Mouse (Mus musculus): ENCODE data around the gene Eif5a. TPM values are rescaled to one million over a fixed set of nuclear protein-coding genes. Genes with fewer than 3 reads are reported as not detected.
A peak's percentile ranks its signal among the peaks of the same experiment; 100 is the strongest.

Eif5a gene
- polyA plus RNA-seq, 1 experiment from 2014 or later: 1,601 TPM

DNA sequence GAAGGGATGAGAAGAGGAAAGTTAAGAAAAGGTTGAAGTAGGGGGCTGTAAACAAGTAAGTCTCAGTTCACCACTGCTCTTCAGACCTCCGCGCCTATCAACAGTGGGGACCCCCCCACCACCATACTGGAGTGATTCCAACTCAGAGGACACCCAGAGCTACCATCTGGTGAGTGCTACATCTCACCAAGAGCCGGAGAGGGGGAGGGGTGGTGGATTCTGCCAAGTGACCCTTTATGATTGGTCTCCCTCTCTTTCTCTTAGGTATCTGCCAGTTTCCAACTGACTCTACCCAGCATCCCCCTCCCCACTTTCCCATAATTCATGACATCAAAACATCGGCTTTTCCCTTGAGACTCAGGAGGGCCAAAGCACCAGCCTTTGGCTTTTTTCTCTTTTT lies 19.2 kb upstream of the Eif5a start:
- 81% methylated on average over 4 of the region's 4 CpGs for WGBS
- Histone ChIP-seq H3K27ac (no peak overlapping the region), H3K4me3 (no peak overlapping the region), H3K9me3 (no peaks in the 10 kb centered on the region), H3K36me3 (peaks cover 30% of the 10 kb centered on the region), H3K9ac (no peak overlapping the region), H3K4me1 (peaks cover 32% of the 10 kb centered on the region), H3K4me2 (no peak overlapping the region), H3K27me3 (peaks cover 6% of the 10 kb centered on the region; the same call in 1 of the 2 replicates)
- ATAC-seq (ENCODE audit: insufficient number of reproducible peaks, low FRiP score, low TSS enrichment, low read depth): no peak

DNA sequence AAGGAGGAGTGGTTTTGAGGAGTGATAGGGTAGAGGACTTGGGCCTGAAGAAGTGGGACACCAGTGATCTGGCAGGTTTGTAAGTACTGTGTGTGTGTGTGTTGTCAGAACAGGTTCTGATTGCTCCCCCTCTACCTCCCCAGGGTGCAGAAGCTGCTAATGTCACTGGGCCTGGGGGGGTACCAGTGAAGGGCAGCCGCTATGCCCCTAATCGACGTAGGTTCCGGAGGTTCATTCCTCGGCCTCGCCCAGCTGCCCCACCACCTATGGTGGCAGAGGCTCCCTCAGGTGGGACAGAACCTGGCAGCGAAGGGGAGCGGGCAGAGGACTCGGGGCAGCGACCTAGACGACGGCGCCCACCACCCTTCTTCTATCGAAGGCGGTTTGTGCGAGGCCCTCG lies 18.0 kb upstream of the Eif5a start:
- H3K36me3 ChIP-seq: peaks cover 22% of the 10 kb centered on the region
- WGBS: 94% methylated on average over 17 of the region's 17 CpGs
- H3K4me2 ChIP-seq: no peak overlapping the region
- peaks cover 40% of the 10 kb centered on the region for H3K4me1 ChIP-seq
- no peak overlapping the region for H3K27ac ChIP-seq
- ATAC-seq (ENCODE audit: insufficient number of reproducible peaks, low FRiP score, low TSS enrichment, low read depth): no peak
- H3K27me3 ChIP-seq: peaks cover 10% of the 10 kb centered on the region; the same call in 1 of the 2 replicates
- H3K4me3 ChIP-seq: no peak overlapping the region
- no peaks in the 10 kb centered on the region for H3K9me3 ChIP-seq
- no peak overlapping the region for H3K9ac ChIP-seq

DNA sequence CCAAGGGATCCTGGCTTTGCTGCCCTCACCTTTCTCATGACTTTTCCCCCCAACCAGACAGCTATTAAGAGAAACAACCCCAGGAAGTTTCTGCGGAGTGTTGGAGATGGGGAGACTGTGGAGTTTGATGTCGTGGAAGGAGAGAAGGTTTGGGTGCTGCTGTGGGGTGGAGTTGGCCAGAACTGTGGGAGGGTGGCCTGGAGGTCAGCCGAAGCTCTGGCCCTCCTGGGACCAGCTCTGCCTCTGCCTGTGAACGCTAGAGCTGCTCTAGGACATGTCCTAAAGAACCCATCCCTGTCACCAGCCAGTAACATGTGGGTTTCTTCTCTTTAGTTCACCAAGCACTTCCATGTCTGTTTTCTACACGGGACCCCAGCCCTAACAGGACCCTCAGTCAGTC lies 17.4 kb upstream of the Eif5a start:
- H3K9me3 ChIP-seq: no peaks in the 10 kb centered on the region
- no peak overlapping the region for H3K4me2 ChIP-seq
- 57% methylated on average over 5 of the region's 5 CpGs for WGBS
- H3K27ac ChIP-seq: no peak overlapping the region
- H3K27me3 ChIP-seq: peaks cover 10% of the 10 kb centered on the region; the same call in 1 of the 2 replicates
- no peak overlapping the region for H3K4me3 ChIP-seq
- H3K36me3 ChIP-seq: peaks cover 17% of the 10 kb centered on the region
- ATAC-seq (ENCODE audit: insufficient number of reproducible peaks, low FRiP score, low TSS enrichment, low read depth): no peak
- H3K4me1 ChIP-seq: peaks cover 44% of the 10 kb centered on the region
- no peak overlapping the region for H3K9ac ChIP-seq

DNA sequence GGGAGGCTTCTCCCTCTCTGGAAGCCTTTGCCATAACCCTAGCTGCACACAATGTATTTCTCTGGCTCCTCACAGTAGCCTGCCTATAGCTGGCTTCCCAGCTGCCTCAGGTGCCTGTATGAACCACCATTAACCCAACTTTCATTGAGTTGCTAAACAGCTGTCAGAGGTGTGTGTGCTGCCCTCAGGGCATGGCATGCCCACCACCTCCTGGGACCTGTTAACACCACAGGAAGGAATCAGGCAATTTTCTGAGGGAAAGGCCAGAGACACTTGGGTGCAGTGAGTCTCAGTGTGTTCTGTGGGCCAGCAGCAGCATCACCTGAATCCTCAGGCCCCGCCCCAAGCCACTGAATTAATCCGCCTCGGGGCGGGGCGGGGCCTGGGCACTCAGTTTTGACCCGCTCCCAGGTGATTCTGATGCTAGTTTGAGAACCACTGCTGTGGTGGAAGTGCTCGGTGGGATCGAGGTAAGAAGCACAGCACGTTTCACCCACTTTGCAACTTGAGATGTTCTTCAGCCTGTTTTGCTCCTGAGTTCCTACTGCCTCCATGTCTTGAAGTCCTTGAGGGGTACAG lies 16.7 kb upstream of the Eif5a start:
- H3K4me1 ChIP-seq: peaks cover 48% of the 10 kb centered on the region
- no peaks in the 10 kb centered on the region for H3K9me3 ChIP-seq
- no peak overlapping the region for H3K4me2 ChIP-seq
- 24% methylated on average over 9 of the region's 9 CpGs for WGBS
- no peak for ATAC-seq (ENCODE audit: insufficient number of reproducible peaks, low FRiP score, low TSS enrichment, low read depth)
- no peak overlapping the region for H3K9ac ChIP-seq
- no peak overlapping the region for H3K27ac ChIP-seq
- H3K4me3 ChIP-seq: no peak overlapping the region
- H3K27me3 ChIP-seq: peaks cover 10% of the 10 kb centered on the region; the same call in 1 of the 2 replicates
- H3K36me3 ChIP-seq: peaks cover 12% of the 10 kb centered on the region

DNA sequence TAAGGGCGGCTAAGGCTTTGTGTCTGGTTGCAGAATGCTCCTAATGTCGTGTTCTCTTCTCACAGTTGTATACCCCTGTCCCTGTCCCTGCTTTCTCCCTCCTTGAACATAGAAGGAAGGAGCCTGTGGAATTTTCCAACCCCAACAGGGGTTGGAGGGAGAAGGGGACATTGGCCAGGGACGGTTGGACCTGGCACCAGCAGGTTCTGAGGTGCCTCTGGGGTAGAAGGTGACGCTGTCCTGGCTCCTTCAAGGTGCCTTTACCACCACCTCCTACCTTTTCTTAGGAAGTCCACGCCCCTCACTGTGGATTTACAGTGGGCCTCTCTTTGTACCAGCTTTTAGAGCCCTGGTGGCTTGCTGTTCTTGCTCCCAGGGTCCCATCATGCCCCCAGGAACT lies 16.1 kb upstream of the Eif5a start:
- Histone ChIP-seq H3K4me3 (no peak overlapping the region), H3K36me3 (peaks cover 6% of the 10 kb centered on the region), H3K4me1 (peaks cover 48% of the 10 kb centered on the region), H3K9me3 (no peaks in the 10 kb centered on the region), H3K27ac (peak overlapping the region; percentile 59; the same call in 1 of the 2 replicates), H3K4me2 (no peak overlapping the region), H3K27me3 (peaks cover 10% of the 10 kb centered on the region; the same call in 1 of the 2 replicates), H3K9ac (no peak overlapping the region)
- WGBS: 68% methylated on average over 5 of the region's 5 CpGs
- no peak for ATAC-seq (ENCODE audit: insufficient number of reproducible peaks, low FRiP score, low TSS enrichment, low read depth)

DNA sequence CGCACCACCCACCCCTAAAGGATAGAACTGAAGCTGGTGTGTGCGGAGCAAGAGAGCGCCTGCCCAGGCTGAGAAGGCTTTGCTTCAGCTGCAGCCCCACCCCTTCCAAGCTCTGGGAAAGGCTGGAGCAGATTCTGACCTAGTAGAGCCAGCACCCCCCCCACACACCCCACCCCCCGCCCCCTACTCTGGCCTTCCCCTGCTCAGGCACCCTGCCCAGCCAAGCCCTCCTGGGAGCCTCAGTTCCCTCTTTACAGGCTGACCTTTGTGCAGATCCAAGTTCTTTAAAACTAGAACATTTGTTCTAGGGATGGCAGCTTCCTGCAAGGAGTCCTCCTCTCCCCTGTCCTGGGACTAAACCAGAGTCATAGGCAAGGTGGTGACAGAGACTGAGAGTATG lies 15.6 kb upstream of the Eif5a start:
- Histone ChIP-seq H3K9me3 (no peaks in the 10 kb centered on the region), H3K27ac (peak overlapping the region; percentile 59; the same call in 1 of the 2 replicates), H3K4me3 (no peak overlapping the region), H3K36me3 (peaks cover 3% of the 10 kb centered on the region; the same call in 1 of the 2 replicates), H3K4me2 (no peak overlapping the region), H3K4me1 (peaks cover 48% of the 10 kb centered on the region), H3K27me3 (peaks cover 10% of the 10 kb centered on the region; the same call in 1 of the 2 replicates), H3K9ac (no peak overlapping the region)
- WGBS: 20% methylated on average over 4 of the region's 4 CpGs
- no peak for ATAC-seq (ENCODE audit: insufficient number of reproducible peaks, low FRiP score, low TSS enrichment, low read depth)

DNA sequence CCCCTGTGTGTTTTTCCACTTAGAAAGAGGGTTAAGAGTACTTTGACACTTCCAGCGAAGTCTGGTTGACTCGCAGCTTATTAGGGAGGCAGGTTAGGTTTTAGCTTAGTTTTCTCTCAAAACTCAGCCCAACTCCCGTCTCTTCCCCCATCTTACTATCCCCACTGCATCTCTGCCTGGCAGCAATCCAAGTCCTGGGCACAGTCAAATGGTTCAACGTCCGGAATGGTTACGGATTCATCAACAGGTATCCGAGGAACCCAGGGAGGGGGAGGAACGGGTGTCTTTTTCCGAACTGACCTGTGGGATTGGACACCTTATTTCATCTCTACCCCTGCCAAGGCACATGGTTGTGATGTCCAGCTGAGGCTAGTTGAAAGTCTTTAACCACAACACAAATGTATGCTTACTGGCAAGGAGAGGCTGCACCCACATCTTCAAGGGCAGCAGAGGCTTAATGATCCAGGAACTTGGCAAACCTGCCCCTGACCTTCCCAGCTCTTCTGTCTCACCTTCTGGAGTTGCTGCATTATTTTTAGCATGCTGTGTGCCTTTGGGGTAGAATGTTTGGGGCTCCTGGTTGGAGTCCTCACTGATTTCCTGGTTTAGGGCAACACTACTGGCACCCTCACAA lies 15.1 kb upstream of the Eif5a start:
- ATAC-seq (ENCODE audit: insufficient number of reproducible peaks, low FRiP score, low TSS enrichment, low read depth): no peak
- peaks cover 48% of the 10 kb centered on the region for H3K4me1 ChIP-seq
- H3K36me3 ChIP-seq: no peaks in the 10 kb centered on the region
- H3K4me3 ChIP-seq: peak overlapping the region; percentile 54
- H3K4me2 ChIP-seq: peak overlapping the region; percentile 99
- no peak overlapping the region for H3K27ac ChIP-seq
- H3K9me3 ChIP-seq: no peaks in the 10 kb centered on the region
- H3K27me3 ChIP-seq: peaks cover 10% of the 10 kb centered on the region; the same call in 1 of the 2 replicates
- H3K9ac ChIP-seq: no peak overlapping the region
- 36% methylated on average over 9 of the region's 9 CpGs for WGBS

DNA sequence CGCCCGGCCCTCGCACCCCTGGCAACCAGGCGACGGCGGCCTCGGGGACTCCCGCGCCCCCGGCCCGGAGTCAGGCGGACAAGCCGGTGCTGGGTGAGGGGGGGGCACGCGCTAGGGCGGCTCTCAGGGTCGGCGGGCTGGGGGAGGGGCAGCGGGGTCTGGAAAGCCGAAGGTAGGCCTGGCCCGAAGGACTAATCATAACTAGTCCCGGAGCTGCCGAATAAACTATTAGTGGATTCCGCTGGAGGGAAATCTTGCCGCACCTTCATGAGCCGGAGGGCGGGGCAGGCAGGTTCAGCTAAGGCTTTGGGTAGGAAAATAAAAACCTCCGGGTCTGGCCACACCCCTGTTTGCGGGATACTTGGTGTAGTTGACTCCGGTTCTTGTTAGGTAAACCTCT lies 14.4 kb upstream of the Eif5a start:
- WGBS: under 1% methylated on average over 30 of the region's 30 CpGs
- Histone ChIP-seq H3K27ac (no peak overlapping the region), H3K9me3 (no peaks in the 10 kb centered on the region), H3K4me1 (peaks cover 48% of the 10 kb centered on the region), H3K9ac (peak overlapping the region; percentile 37), H3K27me3 (peaks cover 10% of the 10 kb centered on the region; the same call in 1 of the 2 replicates), H3K4me3 (peak overlapping the region; percentile 54), H3K4me2 (peak overlapping the region; percentile 99), H3K36me3 (no peaks in the 10 kb centered on the region)
- ATAC-seq (ENCODE audit: insufficient number of reproducible peaks, low FRiP score, low TSS enrichment, low read depth): no peak

DNA sequence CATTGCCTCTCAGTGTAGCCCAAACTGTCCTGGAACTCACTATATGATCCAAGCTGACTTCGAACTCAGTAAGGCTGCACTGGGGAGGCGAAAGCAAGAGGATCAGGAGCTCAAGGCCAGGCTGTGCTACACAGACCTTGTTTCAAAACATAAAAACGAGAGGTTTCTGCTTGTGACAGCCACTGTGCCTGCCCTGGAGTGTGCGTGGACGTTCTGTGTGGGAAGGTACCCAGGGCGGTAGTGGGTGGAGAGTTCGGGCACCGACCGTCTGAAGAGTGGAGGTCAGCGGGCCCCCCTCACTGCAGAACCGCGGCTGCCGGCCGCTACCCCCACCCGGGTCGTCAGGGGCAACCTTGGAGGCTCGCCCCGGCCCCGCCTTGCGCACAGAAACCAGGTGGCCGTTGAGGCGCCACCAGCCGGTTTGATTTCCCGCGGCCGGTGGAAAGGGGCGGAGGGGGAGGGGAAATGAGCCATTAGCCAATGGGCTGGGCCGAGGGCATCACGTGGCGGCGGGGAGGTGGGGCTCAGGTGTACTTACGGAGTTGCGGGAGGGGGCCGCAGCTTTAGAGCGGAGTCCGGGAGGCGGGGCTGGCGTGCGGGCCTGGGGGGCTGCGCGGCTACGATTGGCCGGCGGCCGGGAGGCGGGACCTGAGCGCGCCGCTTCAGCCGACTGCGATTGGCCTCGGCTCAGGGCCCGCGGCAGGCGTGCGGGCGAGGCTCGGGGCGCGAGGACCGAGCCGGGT lies 13.6 kb upstream of the Eif5a start, which contains the start of gene Ybx2:
TSS of gene Ybx2 (plus strand) at position 660 of the 743 bp plus-strand sequence.
- ATAC-seq (ENCODE audit: insufficient number of reproducible peaks, low FRiP score, low TSS enrichment, low read depth): peak; percentile 90
- peaks cover 48% of the 10 kb centered on the region for H3K4me1 ChIP-seq
- H3K4me2 ChIP-seq: peak within 1 kb of the TSS; percentile 99
- H3K36me3 ChIP-seq: no peaks in the 10 kb centered on the region
- 2% methylated on average over 40 of the region's 62 CpGs for WGBS
- peaks cover 10% of the 10 kb centered on the region; the same call in 1 of the 2 replicates for H3K27me3 ChIP-seq
- H3K9ac ChIP-seq: peak within 1 kb of the TSS; percentile 37
- H3K9me3 ChIP-seq: no peaks in the 10 kb centered on the region
- H3K4me3 ChIP-seq: peak within 1 kb of the TSS; percentile 54
- H3K27ac ChIP-seq: 0 out of 2 replicates have a peak within 1 kb of the TSS, but pooled peaks have one; percentile 11

DNA sequence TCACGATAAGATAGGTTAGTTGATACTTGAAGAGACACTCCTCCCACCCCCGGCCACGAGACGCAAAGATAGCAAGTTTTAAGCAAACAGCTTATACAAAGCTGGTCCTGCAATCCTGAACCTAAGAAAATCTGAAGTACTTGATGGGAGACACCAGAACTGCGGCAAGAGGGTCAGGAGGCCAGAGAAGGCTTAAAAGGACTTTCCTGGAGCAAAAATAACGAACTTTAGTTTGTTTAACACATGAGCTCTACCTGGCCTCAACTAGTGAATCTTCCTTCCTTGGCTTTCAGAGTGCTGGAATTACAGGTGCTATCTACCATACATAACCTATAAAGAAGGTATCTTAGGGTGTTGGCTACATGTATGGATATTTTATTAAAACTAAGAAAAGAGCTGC lies 12.9 kb upstream of the Eif5a start:
- H3K4me1 ChIP-seq: peaks cover 48% of the 10 kb centered on the region
- ATAC-seq (ENCODE audit: insufficient number of reproducible peaks, low FRiP score, low TSS enrichment, low read depth): no peak
- no peaks in the 10 kb centered on the region for H3K36me3 ChIP-seq
- 15% methylated on average over 6 of the region's 6 CpGs for WGBS
- H3K27me3 ChIP-seq: peaks cover 10% of the 10 kb centered on the region; the same call in 1 of the 2 replicates
- peak overlapping the region; percentile 99 for H3K4me2 ChIP-seq
- no peaks in the 10 kb centered on the region for H3K9me3 ChIP-seq
- H3K4me3 ChIP-seq: peak overlapping the region; percentile 54; the same call in 1 of the 2 replicates
- H3K27ac ChIP-seq: no peak overlapping the region
- no peak overlapping the region for H3K9ac ChIP-seq

DNA sequence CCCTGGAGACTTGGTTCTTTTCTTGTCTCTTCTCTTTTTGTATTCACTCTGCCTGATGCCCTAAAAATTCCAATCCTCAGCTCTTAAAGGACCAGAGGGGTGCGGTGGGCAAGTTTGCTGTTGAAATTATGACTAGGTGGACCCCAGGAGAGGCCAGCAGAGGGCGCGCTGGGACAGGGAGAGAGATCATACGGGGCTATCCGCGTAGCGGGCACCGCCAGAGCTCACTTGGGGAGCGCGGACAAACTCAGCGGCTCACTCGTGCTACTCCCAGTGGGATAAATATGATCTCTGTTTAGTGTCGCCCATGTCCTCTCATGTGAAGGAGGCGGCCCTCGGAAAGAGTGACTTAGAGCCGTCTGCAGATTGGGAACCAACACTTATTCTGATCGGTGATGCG lies 12.4 kb upstream of the Eif5a start:
- H3K4me3 ChIP-seq: peak overlapping the region; percentile 54; the same call in 1 of the 2 replicates
- peak overlapping the region; percentile 45 for H3K4me2 ChIP-seq
- H3K27me3 ChIP-seq: peaks cover 10% of the 10 kb centered on the region; the same call in 1 of the 2 replicates
- ATAC-seq (ENCODE audit: insufficient number of reproducible peaks, low FRiP score, low TSS enrichment, low read depth): no peak
- H3K9ac ChIP-seq: no peak overlapping the region
- H3K9me3 ChIP-seq: no peaks in the 10 kb centered on the region
- under 1% methylated on average over 18 of the region's 18 CpGs for WGBS
- H3K27ac ChIP-seq: no peak overlapping the region
- H3K4me1 ChIP-seq: peaks cover 46% of the 10 kb centered on the region
- no peaks in the 10 kb centered on the region for H3K36me3 ChIP-seq

All from limb, embryonic 15.5 days (tissue).